Mouse (Mus musculus): ENCODE data around the gene Rcan1. TPM values are rescaled to one million over a fixed set of nuclear protein-coding genes. Genes with fewer than 3 reads are reported as not detected.

Gene Rcan1
- polyA plus RNA-seq (2012; fragmentation: generic; extraction: Trizol) = 10 to 100 TPM in 1 of 2 experiments, 1 to 10 TPM in 1; 7.0 to 15.4 TPM

DNA sequence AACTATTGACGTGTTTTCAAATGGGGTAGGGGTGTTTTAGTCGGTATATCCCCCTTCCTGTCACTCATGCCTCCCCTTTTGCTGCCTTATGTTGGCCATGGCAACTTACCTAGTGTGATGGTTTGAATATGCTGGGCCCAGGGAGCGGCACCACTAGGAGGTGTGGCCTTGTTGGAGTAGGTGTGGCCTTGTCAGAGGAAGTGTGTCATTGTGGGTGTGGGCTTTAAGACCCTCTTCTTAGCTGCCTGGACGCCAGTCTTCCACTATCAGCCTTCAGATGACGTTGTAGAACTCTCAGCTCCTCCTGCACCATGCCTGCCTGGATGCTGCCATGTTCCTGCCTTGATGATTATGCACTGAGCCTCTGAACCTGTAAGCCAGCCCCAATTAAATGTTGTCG lies at the start of gene Rcan1:
Rcan1 (minus strand) TSS at position 162 of the 400 bp plus-strand sequence.

DNA sequence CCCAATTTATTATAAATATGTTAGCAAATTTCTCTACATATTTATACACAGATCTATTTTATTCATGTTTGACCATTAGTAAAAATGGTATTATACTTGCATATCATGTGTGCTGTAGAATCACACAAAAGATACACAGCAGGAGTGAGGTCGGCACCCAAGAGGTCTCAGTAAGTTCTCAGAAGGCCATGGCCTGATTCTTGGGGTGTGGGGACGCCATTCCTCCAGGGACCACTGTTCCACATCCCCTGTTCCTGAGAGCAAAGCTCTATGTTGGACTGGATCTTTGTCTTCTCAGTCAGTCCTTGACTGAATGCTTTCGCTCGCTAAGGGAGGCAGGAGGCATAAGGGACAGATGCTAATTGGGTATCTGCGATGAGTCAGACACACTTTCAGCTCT lies 14.8 kb upstream of the Rcan1 start, which contains the start of gene Clic6:
Clic6 (plus strand) TSS at position 301 of the 400 bp plus-strand sequence.

DNA sequence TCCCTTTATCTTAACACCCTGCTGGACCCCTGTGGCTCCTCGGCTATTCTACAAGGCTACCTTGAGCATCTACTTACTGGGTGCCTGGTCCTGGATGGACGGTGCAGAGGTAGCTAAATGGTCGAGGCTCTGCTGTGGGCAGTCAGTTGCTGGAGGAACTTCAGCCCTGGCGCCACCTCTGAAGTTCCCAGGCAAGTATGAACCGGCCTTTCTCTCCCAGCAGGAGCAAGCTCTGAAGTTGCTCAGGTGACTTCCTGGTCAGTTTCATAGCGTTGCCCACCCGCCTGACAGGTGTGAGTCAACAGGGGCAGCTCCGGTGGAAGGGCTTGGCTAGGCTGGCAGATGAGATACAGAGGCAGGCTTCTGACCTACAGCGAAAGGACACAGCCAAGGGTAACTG lies 111.4 kb downstream of the Rcan1 start, which contains the start of gene Kcne1:
Kcne1 (minus strand) TSS at position 240 of the 400 bp plus-strand sequence.

Other genes starting within 250 kb of the Rcan1 start
- gene Kcne2, start 178.5 kb downstream of the Rcan1 start, polyA plus RNA-seq (2012; fragmentation: generic; extraction: Trizol) = under 1 TPM in 1 of 2 experiments, not detected in 1; 0.05 TPM
- 100 to 1,000 TPM in 1 of 2 experiments, 10 to 100 TPM in 1; 70.2 to 175 TPM for gene Smim11, start 169.6 kb downstream of the Rcan1 start, polyA plus RNA-seq (2012; fragmentation: generic; extraction: Trizol)
- gene Fam243, start 149.4 kb downstream of the Rcan1 start, polyA plus RNA-seq (2012; fragmentation: generic; extraction: Trizol) = not detected
- gene Kcne1, start 111.4 kb downstream of the Rcan1 start, polyA plus RNA-seq (2012; fragmentation: generic; extraction: Trizol) = not detected
- gene Clic6, start 14.9 kb upstream of the Rcan1 start, polyA plus RNA-seq (2012; fragmentation: generic; extraction: Trizol) = not detected